Mouse (Mus musculus) lung, adult 2 months (tissue): ENCODE measurements around the gene Slc16a11. TPM values are rescaled to one million over a fixed set of nuclear protein-coding genes. Genes with fewer than 3 reads are reported as not detected.

ENCODE experiments used
- DNase-seq: peaks from one replicate; pipeline ENCODE4 v3.0.0; 2022
- H3K4me1 ChIP-seq: fragments of 200-500 bp; 2 replicates; pipeline ENCODE4 v1.6.1; 2011; ENCODE audit warnings: low read length; ENCODE audit not compliant: control insufficient read depth, insufficient read depth
- H3K4me3 ChIP-seq: fragments of 200-500 bp; replicated peaks from 2 replicates; pipeline ENCODE3; 2011; ENCODE audit warnings: low read depth, mild to moderate bottlenecking, control low read depth, low read length; ENCODE audit errors: extremely low read depth
- CTCF ChIP-seq: fragments of 200-500 bp; IDR thresholded peaks from 2 replicates; pipeline ENCODE4 v1.5.1; 2011; ENCODE audit warnings: mild to moderate bottlenecking, low read length, control low read depth; ENCODE audit not compliant: insufficient read depth
- POLR2A ChIP-seq: fragments of 200-500 bp; IDR thresholded peaks from 2 replicates; pipeline ENCODE4 v1.6.1; 2011; ENCODE audit warnings: low read depth, mild to moderate bottlenecking, control low read depth, low read length, borderline replicate concordance; ENCODE audit errors: extremely low read depth
- WGBS: fragments of 180-500 bp; shearing (Covaris S2); methylation state at CpG from one replicate; pipeline ENCODE4 v1.1.7; 2018; 5-methylcytosine and 5-hydroxymethylcytosine counted together
- polyA plus RNA-seq: library from polyadenylated mRNA; depleted of rRNA; stranded (reverse); fragments of >200 nt; gene quantifications from 2 replicates; pipeline ENCODE4 v1.2.3, GENCODE M21; 2012

The Slc16a11 gene
- polyA plus RNA-seq, 1 experiment: 239 TPM

GRCm38 (mm10) chr11:70238591-70239440 lies 26.3 kb downstream of the Slc16a11 start:
- DNase-seq: peak; percentile 19
- Histone ChIP-seq H3K4me3 (peak overlapping the region; percentile 97), H3K4me1 (peaks cover 10% of the 10 kb centered on the region)
- WGBS: 8% methylated on average over 23 of the region's 23 CpGs
- TF ChIP-seq CTCF (no peak), POLR2A (peak; percentile 14; the same call in 1 of the 2 replicates)

- under 1% methylated on average over 32 of the region's 35 CpGs for whole genome bisulfite sequencing
- TF ChIP-seq POLR2A: peak; percentile 83; the same call in 1 of the 2 replicates
- TF ChIP-seq CTCF: no peak
Observed at GRCm38 (mm10) chr11:70239541-70240279, 27.2 kb downstream of the Slc16a11 start, which contains the start of the genes Gm21988 and Rnasek. Gene Gm21988, minus strand, starts transcription at chr11:70239830. Gene Rnasek, minus strand, starts transcription at chr11:70239842.

GRCm38 (mm10) chr11:70242591-70242990 lies 30.0 kb downstream of the Slc16a11 start:
- no peak for DNase-seq
- TF ChIP-seq CTCF: no peak
- peaks cover 2% of the 10 kb centered on the region; the same call in 1 of the 2 replicates for H3K4me1 ChIP-seq
- WGBS: 70% methylated on average over 11 of the region's 11 CpGs
- H3K4me3 ChIP-seq: no peak overlapping the region

More at GRCm38 (mm10) chr11:70239541-70240279, 27.2 kb downstream of the Slc16a11 start, which contains the start of the genes Gm21988 and Rnasek:
- peak; percentile 91 for DNase-seq
- Histone ChIP-seq H3K4me1 (peaks cover 7% of the 10 kb centered on the region; the same call in 1 of the 2 replicates), H3K4me3 (peak within 1 kb of the TSS; percentile 97)

GRCm38 (mm10) chr11:70247136-70247845 lies 34.7 kb downstream of the Slc16a11 start:
- H3K4me1 ChIP-seq: no peaks in the 10 kb centered on the region
- TF ChIP-seq POLR2A (no peak), CTCF (peak; percentile 49)
- no peak overlapping the region for H3K4me3 ChIP-seq
- peak; percentile 58 for DNase-seq
- 45% methylated on average over 9 of the region's 9 CpGs for WGBS

GRCm38 (mm10) chr11:70250150-70250549 lies 37.6 kb downstream of the Slc16a11 start:
- DNase-seq: no peak
- peaks cover 6% of the 10 kb centered on the region for H3K4me1 ChIP-seq
- TF ChIP-seq CTCF: no peak
- no peak for TF ChIP-seq POLR2A
- 51% methylated on average over 11 of the region's 11 CpGs for WGBS
- no peak overlapping the region for H3K4me3 ChIP-seq

- no peak for DNase-seq
- WGBS: 73% methylated on average over 8 of the region's 8 CpGs
- TF ChIP-seq POLR2A: no peak
- TF ChIP-seq CTCF: no peak
- no peak overlapping the region for H3K4me3 ChIP-seq
- H3K4me1 ChIP-seq: peaks cover 6% of the 10 kb centered on the region
Observed at GRCm38 (mm10) chr11:70251853-70252252, 39.3 kb downstream of the Slc16a11 start.

GRCm38 (mm10) chr11:70254337-70254736 lies 41.8 kb downstream of the Slc16a11 start:
- DNase-seq: peak; percentile 16
- Histone ChIP-seq H3K4me3 (peak overlapping the region; percentile 36), H3K4me1 (peaks cover 6% of the 10 kb centered on the region)
- TF ChIP-seq POLR2A: no peak
- 11% methylated on average over 18 of the region's 18 CpGs for WGBS

- peaks cover 6% of the 10 kb centered on the region for H3K4me1 ChIP-seq
- 3% methylated on average over 25 of the region's 25 CpGs for WGBS
- peak within 1 kb of the TSS; percentile 54 for H3K4me3 ChIP-seq
- DNase-seq: peak; percentile 51
- TF ChIP-seq CTCF (peak; percentile 59), POLR2A (no peak)
Observed at GRCm38 (mm10) chr11:70254931-70255531, 42.5 kb downstream of the Slc16a11 start, which contains the start of gene Alox12. Gene Alox12, minus strand, starts transcription at chr11:70255353.

GRCm38 (mm10) chr11:70259035-70259434 lies 46.5 kb downstream of the Slc16a11 start:
- Histone ChIP-seq H3K4me3 (no peak overlapping the region), H3K4me1 (peaks cover 6% of the 10 kb centered on the region)
- no peak for TF ChIP-seq POLR2A
- no peak for TF ChIP-seq CTCF
- DNase-seq: no peak
- WGBS: 85% methylated on average over 4 of the region's 4 CpGs
